Mouse (Mus musculus): ENCODE measurements around the gene Snx11. TPM values are rescaled to one million over a fixed set of nuclear protein-coding genes. Genes with fewer than 3 reads are reported as not detected.
A peak's percentile ranks its signal among the peaks of the same experiment; 100 is the strongest.

Gene Snx11
- total and polyA plus RNA-seq, 2 experiments = 6.3 to 8.1 TPM

DNA sequence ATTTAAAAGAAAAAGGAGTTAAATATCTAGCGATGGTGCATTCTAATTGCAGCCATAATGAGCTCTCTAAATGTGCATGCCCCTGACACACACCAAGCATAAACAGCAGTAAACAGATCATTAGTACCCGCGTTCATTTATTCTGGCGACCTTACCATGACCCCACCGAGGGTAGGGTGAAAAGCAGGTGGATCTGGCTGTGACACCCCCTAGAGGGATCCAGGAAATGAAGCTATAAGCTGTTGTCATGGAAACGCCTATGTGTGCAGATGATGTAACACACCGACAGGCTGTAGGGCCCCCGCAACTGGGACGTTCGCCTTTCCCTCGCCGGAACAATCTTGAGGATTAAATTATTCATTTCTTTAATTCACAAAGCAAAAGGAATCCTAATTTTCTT lies 35.4 kb downstream of the Snx11 start:
- Histone ChIP-seq H3K27ac (replicated peaks; ENCODE audit: insufficient read depth, low read depth, low read length) (no peak overlapping the region), H3K9ac (ENCODE audit: low read depth, low read length) (no peak overlapping the region), H3K79me2 (ENCODE audit: control insufficient read depth, insufficient read depth, low read length) (no peaks in the 10 kb centered on the region), H3K36me3 (ENCODE audit: control insufficient read depth, insufficient read depth, low read length) (no peaks in the 10 kb centered on the region), H3K4me3 (ENCODE audit: insufficient read depth, low read depth, low read length) (no peak overlapping the region), H3K27me3 (ENCODE audit: control insufficient read depth, insufficient read depth, low read length) (peaks cover 6% of the 10 kb centered on the region; the same call in 1 of the 2 replicates), H3K4me1 (ENCODE audit: control insufficient read depth, insufficient read depth, low read length) (no peaks in the 10 kb centered on the region)
- WGBS = 15% methylated on average over 12 of the region's 12 CpGs
- TF ChIP-seq POLR2A (IDR thresholded peaks at IDR 0.05; ENCODE audit: extremely low read depth, insufficient read depth, low read length) (no peak), CTCF (IDR thresholded peaks at IDR 0.05; ENCODE audit: low read depth, low read length) (no peak)
- no peak for DNase-seq (ENCODE audit: extremely low read depth, low read depth, low spot score)

DNA sequence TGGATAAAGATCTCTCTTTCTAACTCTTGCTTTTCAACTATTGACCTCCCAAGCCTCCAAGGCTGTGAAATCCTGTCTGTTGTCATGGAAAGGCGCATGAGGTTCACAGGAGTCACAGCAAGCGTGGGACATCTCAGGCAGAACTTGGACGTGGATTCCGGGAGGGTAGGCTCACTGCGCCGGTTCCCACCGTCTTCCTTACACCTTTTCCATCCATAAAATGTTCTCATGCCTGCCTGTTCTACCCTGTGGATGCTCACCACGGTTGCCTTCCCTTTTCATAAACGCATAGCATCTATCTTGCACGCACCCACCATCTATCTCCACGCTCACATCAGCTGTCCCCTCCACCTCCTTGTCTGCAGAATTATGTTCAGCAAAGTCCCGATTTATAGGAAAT lies 36.6 kb downstream of the Snx11 start:
- no peak for TF ChIP-seq CTCF (IDR thresholded peaks at IDR 0.05; ENCODE audit: low read depth, low read length)
- no peak for TF ChIP-seq POLR2A (IDR thresholded peaks at IDR 0.05; ENCODE audit: extremely low read depth, insufficient read depth, low read length)
- Histone ChIP-seq H3K79me2 (ENCODE audit: control insufficient read depth, insufficient read depth, low read length) (no peaks in the 10 kb centered on the region), H3K36me3 (ENCODE audit: control insufficient read depth, insufficient read depth, low read length) (no peaks in the 10 kb centered on the region), H3K27me3 (ENCODE audit: control insufficient read depth, insufficient read depth, low read length) (peaks cover 6% of the 10 kb centered on the region; the same call in 1 of the 2 replicates), H3K27ac (replicated peaks; ENCODE audit: insufficient read depth, low read depth, low read length) (no peak overlapping the region), H3K9ac (ENCODE audit: low read depth, low read length) (no peak overlapping the region), H3K4me3 (ENCODE audit: insufficient read depth, low read depth, low read length) (no peak overlapping the region), H3K4me1 (ENCODE audit: control insufficient read depth, insufficient read depth, low read length) (no peaks in the 10 kb centered on the region)
- DNase-seq (ENCODE audit: extremely low read depth, low read depth, low spot score) = no peak
- 66% methylated on average over 12 of the region's 12 CpGs for WGBS

DNA sequence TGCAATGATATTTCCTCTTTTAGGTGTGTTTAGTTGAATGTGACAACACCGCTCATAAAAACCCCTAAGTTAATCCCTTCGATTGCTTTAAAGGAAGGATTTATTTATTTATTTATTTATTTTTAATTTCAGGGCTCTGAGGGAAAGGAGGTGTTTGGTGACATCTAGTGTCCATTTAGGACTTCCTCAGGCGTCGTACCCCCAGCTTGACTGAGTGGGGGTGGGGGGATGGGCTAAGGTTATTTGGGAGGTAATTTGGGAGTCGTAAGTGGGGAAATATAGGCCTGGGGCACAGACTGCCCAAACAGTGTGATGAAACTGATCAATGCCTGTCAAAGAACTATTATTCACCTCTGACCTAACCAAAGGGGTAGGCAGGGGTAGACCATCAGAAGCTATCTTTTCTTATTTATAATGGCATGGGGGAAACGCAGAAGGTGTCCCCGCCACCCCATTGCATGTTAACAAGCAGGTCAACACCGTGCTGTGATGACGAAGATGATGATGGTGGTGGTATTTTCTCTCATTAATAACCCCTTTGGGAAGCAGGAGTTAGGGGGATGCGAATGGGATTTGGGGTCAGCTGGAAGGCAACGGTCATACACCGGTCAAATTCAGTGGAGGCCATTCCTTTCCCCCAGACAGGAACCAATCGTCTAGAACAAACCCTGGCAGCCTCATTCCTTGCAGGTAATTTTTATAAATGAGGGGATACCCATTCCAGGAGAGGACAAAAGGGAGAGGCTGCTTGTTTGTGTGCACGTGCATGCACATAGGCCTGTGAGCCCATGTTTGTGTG lies 39.5 kb downstream of the Snx11 start:
- no peaks in the 10 kb centered on the region for H3K79me2 ChIP-seq (ENCODE audit: control insufficient read depth, insufficient read depth, low read length)
- H3K9ac ChIP-seq (ENCODE audit: low read depth, low read length) = no peak overlapping the region
- H3K4me3 ChIP-seq (ENCODE audit: insufficient read depth, low read depth, low read length) = no peak overlapping the region
- H3K36me3 ChIP-seq (ENCODE audit: control insufficient read depth, insufficient read depth, low read length) = no peaks in the 10 kb centered on the region
- TF ChIP-seq POLR2A (IDR thresholded peaks at IDR 0.05; ENCODE audit: extremely low read depth, insufficient read depth, low read length) (no peak), CTCF (IDR thresholded peaks at IDR 0.05; ENCODE audit: low read depth, low read length) (no peak)
- no peak overlapping the region for H3K27ac ChIP-seq (replicated peaks; ENCODE audit: insufficient read depth, low read depth, low read length)
- no peak for DNase-seq (ENCODE audit: extremely low read depth, low read depth, low spot score)
- H3K4me1 ChIP-seq (ENCODE audit: control insufficient read depth, insufficient read depth, low read length) = no peaks in the 10 kb centered on the region
- peaks cover 6% of the 10 kb centered on the region; the same call in 1 of the 2 replicates for H3K27me3 ChIP-seq (ENCODE audit: control insufficient read depth, insufficient read depth, low read length)
- WGBS = 81% methylated on average over 14 of the region's 14 CpGs

DNA sequence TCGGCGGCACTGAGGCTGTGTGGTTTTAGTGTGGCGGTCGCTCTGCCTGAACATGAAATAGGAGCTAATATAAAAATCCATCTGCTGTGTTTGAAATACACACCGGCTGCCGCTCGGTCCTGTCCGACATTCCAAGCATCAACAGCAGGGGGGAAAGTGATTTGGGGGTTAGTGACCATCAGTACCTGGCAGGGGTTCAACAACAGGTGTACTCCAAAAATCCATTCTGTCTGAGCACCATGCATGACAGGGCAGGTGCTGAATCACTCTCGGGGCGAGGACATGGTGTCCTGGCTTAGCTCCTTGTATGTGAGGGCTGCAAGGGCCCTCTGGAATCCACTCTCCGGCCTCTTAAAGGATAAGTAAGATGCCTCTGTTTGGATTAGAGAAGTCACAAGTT lies 41.0 kb downstream of the Snx11 start:
- H3K9ac ChIP-seq (ENCODE audit: low read depth, low read length) = no peak overlapping the region
- no peak for DNase-seq (ENCODE audit: extremely low read depth, low read depth, low spot score)
- H3K4me3 ChIP-seq (ENCODE audit: insufficient read depth, low read depth, low read length) = no peak overlapping the region
- no peaks in the 10 kb centered on the region for H3K36me3 ChIP-seq (ENCODE audit: control insufficient read depth, insufficient read depth, low read length)
- H3K79me2 ChIP-seq (ENCODE audit: control insufficient read depth, insufficient read depth, low read length) = no peaks in the 10 kb centered on the region
- no peak overlapping the region for H3K27ac ChIP-seq (replicated peaks; ENCODE audit: insufficient read depth, low read depth, low read length)
- TF ChIP-seq CTCF (IDR thresholded peaks at IDR 0.05; ENCODE audit: low read depth, low read length) (no peak), POLR2A (IDR thresholded peaks at IDR 0.05; ENCODE audit: extremely low read depth, insufficient read depth, low read length) (no peak)
- no peaks in the 10 kb centered on the region for H3K4me1 ChIP-seq (ENCODE audit: control insufficient read depth, insufficient read depth, low read length)
- H3K27me3 ChIP-seq (ENCODE audit: control insufficient read depth, insufficient read depth, low read length) = peaks cover 6% of the 10 kb centered on the region; the same call in 1 of the 2 replicates
- 54% methylated on average over 11 of the region's 11 CpGs for WGBS

DNA sequence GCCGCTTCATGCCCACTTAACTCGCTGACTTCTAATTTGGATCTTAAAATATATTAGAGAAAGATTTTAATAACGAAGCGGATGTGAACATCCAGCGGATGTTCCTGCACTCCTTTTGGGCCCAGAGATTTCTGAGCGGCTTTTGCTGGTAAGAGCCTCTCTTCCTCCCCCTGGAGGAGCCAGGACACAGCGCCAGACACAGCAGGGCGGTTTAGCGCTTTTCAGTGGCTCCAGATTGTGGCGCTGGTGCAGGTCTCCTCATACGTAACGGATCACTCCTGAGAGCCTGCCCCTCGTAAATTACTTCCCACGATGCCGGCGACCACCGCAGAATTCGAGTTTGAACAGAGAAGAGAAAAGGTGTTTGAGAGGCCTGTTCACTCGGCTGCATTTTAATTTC lies 41.5 kb downstream of the Snx11 start:
- Histone ChIP-seq H3K27ac (replicated peaks; ENCODE audit: insufficient read depth, low read depth, low read length) (no peak overlapping the region), H3K27me3 (ENCODE audit: control insufficient read depth, insufficient read depth, low read length) (peaks cover 6% of the 10 kb centered on the region; the same call in 1 of the 2 replicates), H3K4me3 (ENCODE audit: insufficient read depth, low read depth, low read length) (no peak overlapping the region), H3K79me2 (ENCODE audit: control insufficient read depth, insufficient read depth, low read length) (no peaks in the 10 kb centered on the region), H3K4me1 (ENCODE audit: control insufficient read depth, insufficient read depth, low read length) (no peaks in the 10 kb centered on the region), H3K36me3 (ENCODE audit: control insufficient read depth, insufficient read depth, low read length) (no peaks in the 10 kb centered on the region), H3K9ac (ENCODE audit: low read depth, low read length) (no peak overlapping the region)
- DNase-seq (ENCODE audit: extremely low read depth, low read depth, low spot score) = no peak
- WGBS = 13% methylated on average over 19 of the region's 19 CpGs
- no peak for TF ChIP-seq POLR2A (IDR thresholded peaks at IDR 0.05; ENCODE audit: extremely low read depth, insufficient read depth, low read length)
- TF ChIP-seq CTCF (IDR thresholded peaks at IDR 0.05; ENCODE audit: low read depth, low read length) = peak; percentile 49; the same call in 1 of the 2 replicates

DNA sequence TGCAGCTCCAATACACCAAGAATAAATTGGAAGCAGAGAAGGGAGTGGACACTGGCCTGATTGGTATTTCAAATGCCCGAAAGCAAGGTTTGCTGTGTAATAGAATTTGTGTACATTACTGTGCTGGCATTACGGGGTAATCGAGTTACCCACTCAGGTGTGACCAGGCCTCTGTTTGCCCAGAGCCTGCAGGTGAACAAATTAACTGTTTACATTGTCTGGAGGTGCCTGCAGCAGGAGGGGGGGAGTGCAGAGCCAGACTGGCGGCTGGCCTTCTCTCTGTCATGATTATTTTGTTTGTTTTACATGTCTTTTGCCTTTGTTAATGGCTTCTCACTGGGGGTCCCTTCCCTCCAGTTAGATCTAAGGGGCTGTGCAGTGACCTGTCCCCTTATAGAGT lies 44.7 kb downstream of the Snx11 start:
- Histone ChIP-seq H3K9ac (ENCODE audit: low read depth, low read length) (no peak overlapping the region), H3K36me3 (ENCODE audit: control insufficient read depth, insufficient read depth, low read length) (no peaks in the 10 kb centered on the region), H3K4me1 (ENCODE audit: control insufficient read depth, insufficient read depth, low read length) (no peaks in the 10 kb centered on the region), H3K4me3 (ENCODE audit: insufficient read depth, low read depth, low read length) (no peak overlapping the region), H3K27ac (replicated peaks; ENCODE audit: insufficient read depth, low read depth, low read length) (no peak overlapping the region), H3K27me3 (ENCODE audit: control insufficient read depth, insufficient read depth, low read length) (no peaks in the 10 kb centered on the region), H3K79me2 (ENCODE audit: control insufficient read depth, insufficient read depth, low read length) (no peaks in the 10 kb centered on the region)
- 42% methylated on average over 4 of the region's 4 CpGs for WGBS
- DNase-seq (ENCODE audit: extremely low read depth, low read depth, low spot score) = no peak
- TF ChIP-seq CTCF (IDR thresholded peaks at IDR 0.05; ENCODE audit: low read depth, low read length) (no peak), POLR2A (IDR thresholded peaks at IDR 0.05; ENCODE audit: extremely low read depth, insufficient read depth, low read length) (no peak)

All from liver, adult 2 months (tissue).